Mouse (Mus musculus) hindbrain, embryonic 13.5 days (tissue): ENCODE measurements around the gene Palm2. TPM values are rescaled to one million over a fixed set of nuclear protein-coding genes. Genes with fewer than 3 reads are reported as not detected.

Source experiments
- ATAC-seq: fragments of 200-750 bp; cut with Nextera tagmentation; 2 replicates; pipeline ENCODE4 v1.8.0; 2017; ENCODE audit warnings: moderate TSS enrichment; ENCODE audit not compliant: low FRiP score
- H3K27ac ChIP-seq: fragments of 300-500 bp; sonication (generic); 2 replicates; pipeline ENCODE4 v1.5.1; 2015; ENCODE audit warnings: inconsistent platforms, mild to moderate bottlenecking, moderate library complexity
- H3K27me3 ChIP-seq: fragments of 300-500 bp; sonication (generic); 2 replicates; pipeline ENCODE4 v1.6.1; 2015; ENCODE audit warnings: mild to moderate bottlenecking, inconsistent platforms
- H3K36me3 ChIP-seq: fragments of 300-500 bp; sonication (generic); 2 replicates; pipeline ENCODE4 v1.6.1; 2015; ENCODE audit warnings: mild to moderate bottlenecking, inconsistent platforms
- H3K4me1 ChIP-seq: fragments of 300-500 bp; sonication (generic); replicated peaks from 2 replicates; pipeline ENCODE4 v1.6.1; 2015; ENCODE audit warnings: inconsistent platforms
- H3K4me2 ChIP-seq: fragments of 300-500 bp; sonication (generic); 2 replicates; pipeline ENCODE4 v1.6.1; 2015; ENCODE audit warnings: inconsistent platforms, mild to moderate bottlenecking, moderate library complexity
- H3K4me3 ChIP-seq: fragments of 300-500 bp; sonication (generic); 2 replicates; pipeline ENCODE4 v1.5.1; 2015; ENCODE audit warnings: mild to moderate bottlenecking, inconsistent platforms
- H3K9ac ChIP-seq: fragments of 300-500 bp; sonication (generic); 2 replicates; pipeline ENCODE4 v1.6.1; 2015; ENCODE audit warnings: mild to moderate bottlenecking, inconsistent platforms
- H3K9me3 ChIP-seq: fragments of 300-500 bp; sonication (generic); 2 replicates; pipeline ENCODE4 v1.6.1; 2016; ENCODE audit warnings: inconsistent platforms
- WGBS: fragments of 180-500 bp; shearing (Covaris S2); methylation state at CpG from one replicate; pipeline ENCODE4 v1.1.7; 2015; 5-methylcytosine and 5-hydroxymethylcytosine counted together
- polyA plus RNA-seq: library from polyadenylated mRNA; unstranded; fragments of >200 nt; fragmentation: Nextera tagmentation; extraction: Ambion mirVana; gene quantifications from 2 replicates; pipeline ENCODE4 v1.2.1, GENCODE M21; 2015

Palm2 gene
- polyA plus RNA-seq, 1 experiment from 2014 or later, result 7.7 TPM

DNA sequence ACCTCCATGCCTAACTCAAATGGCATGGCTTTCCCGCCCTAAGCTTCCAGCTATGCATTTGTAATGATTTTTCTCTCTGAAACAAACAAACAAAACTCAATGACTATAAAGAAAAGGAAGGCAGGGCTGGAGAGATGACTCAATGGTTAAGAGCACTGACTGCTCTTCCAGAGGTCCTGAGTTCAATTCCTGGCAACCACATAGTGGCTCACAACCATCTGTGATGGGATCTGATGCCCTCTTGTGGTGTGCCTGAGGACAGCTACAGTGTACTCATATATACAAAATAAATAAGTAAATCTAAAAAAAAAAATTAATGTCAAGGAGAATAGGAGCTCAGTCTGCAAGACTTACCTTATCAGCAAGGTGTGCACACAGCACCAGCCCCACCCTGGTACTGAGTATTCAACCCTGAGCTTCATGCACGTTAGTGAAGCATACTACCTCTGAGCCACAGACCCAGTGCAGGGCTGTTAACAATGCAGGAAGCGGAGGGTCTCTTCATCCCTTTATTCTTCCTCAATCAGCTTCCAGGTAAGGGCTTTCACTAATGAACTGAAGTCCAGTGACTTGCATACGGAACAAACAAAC is 12.9 kb downstream of the Palm2 start:
- Histone ChIP-seq H3K27ac (no peak overlapping the region), H3K9ac (no peak overlapping the region), H3K36me3 (no peaks in the 10 kb centered on the region), H3K27me3 (no peaks in the 10 kb centered on the region), H3K4me3 (no peak overlapping the region), H3K4me2 (no peak overlapping the region), H3K9me3 (no peaks in the 10 kb centered on the region), H3K4me1 (no peaks in the 10 kb centered on the region)
- WGBS, result 77% methylated on average over 4 of the region's 4 CpGs
- no peak for ATAC-seq

GRCm38 (mm10) chr4:57451896-57452295 is 17.8 kb downstream of the Palm2 start:
- Histone ChIP-seq H3K4me2 (no peak overlapping the region), H3K4me1 (no peaks in the 10 kb centered on the region), H3K9me3 (no peaks in the 10 kb centered on the region), H3K27me3 (no peaks in the 10 kb centered on the region), H3K27ac (no peak overlapping the region), H3K9ac (no peak overlapping the region), H3K36me3 (no peaks in the 10 kb centered on the region), H3K4me3 (no peak overlapping the region)
- 43% methylated on average over 3 of the region's 3 CpGs for WGBS
- ATAC-seq, result no peak

DNA sequence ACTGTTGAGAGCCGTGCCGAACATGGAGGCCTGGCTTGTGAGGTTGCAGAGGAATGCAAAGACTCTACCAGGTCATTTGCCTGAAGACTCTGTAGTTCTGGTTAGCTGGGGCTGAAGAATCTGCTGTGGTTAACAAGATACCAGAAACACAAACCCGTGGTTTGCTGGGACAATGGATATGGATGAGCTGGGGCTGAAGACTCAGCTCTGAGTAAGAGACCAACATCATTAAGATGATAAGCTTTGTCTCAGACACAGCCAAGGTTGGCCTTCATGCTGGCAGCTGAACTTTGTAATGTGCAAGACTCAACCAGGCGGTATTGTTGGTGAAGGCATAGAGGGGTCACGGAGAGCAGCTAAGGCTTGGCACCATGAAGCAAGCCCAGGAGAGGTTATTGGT is 18.6 kb downstream of the Palm2 start:
- H3K9ac ChIP-seq, result no peak overlapping the region
- no peak overlapping the region for H3K27ac ChIP-seq
- no peaks in the 10 kb centered on the region for H3K36me3 ChIP-seq
- no peaks in the 10 kb centered on the region for H3K4me1 ChIP-seq
- H3K9me3 ChIP-seq, result no peaks in the 10 kb centered on the region
- no peak overlapping the region for H3K4me3 ChIP-seq
- no peak overlapping the region for H3K4me2 ChIP-seq
- no peak for ATAC-seq
- no peaks in the 10 kb centered on the region for H3K27me3 ChIP-seq
- 93% methylated on average over 5 of the region's 5 CpGs for WGBS

DNA sequence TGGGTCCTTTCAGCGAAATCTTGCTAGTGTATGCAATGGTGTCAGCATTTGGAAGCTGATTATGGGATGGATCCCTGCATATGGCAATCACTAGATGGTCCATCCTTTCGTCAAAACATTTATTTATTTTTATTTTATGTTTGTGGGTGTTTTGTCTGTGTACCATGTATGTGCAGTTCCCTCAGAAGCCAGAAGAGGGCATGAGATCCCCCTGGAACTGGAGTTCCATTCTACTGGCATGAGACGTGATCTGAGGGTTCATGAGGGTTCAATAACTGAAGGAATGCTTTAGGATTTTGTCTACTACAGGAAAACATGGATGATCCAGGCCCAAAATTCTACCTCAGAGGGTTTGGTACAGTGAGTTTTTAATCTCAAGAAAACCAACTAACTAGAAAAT is 28.3 kb downstream of the Palm2 start:
- Histone ChIP-seq H3K27me3 (no peaks in the 10 kb centered on the region), H3K27ac (no peak overlapping the region), H3K4me3 (no peak overlapping the region), H3K4me2 (no peak overlapping the region), H3K4me1 (no peaks in the 10 kb centered on the region), H3K9me3 (no peaks in the 10 kb centered on the region), H3K9ac (no peak overlapping the region), H3K36me3 (no peaks in the 10 kb centered on the region)
- ATAC-seq, result no peak
- WGBS, result 58% methylated on average over 3 of the region's 3 CpGs

DNA sequence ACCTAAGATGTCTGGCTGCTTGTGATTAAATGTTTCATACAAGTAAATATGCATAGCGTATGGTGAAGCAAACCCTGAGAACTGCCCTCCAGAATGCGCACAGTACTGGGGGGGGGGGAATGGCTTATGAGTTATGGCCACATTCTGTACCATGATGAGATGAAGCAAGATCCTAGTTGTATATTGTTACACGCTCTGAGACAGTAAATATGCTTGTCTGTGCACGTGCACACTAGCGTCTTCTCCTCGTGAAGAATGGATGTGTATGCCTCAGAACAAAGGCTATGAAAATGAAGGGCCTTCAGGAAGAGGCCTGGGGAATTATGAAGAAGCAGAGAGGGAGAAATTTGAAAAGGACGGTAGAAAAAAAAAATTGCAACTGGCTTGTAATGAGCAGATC is 48.4 kb downstream of the Palm2 start:
- H3K27me3 ChIP-seq, result no peaks in the 10 kb centered on the region
- no peak overlapping the region for H3K27ac ChIP-seq
- WGBS, result 78% methylated on average over 7 of the region's 7 CpGs
- no peak overlapping the region for H3K4me2 ChIP-seq
- no peaks in the 10 kb centered on the region for H3K9me3 ChIP-seq
- no peak overlapping the region for H3K9ac ChIP-seq
- no peak for ATAC-seq
- no peaks in the 10 kb centered on the region for H3K4me1 ChIP-seq
- H3K36me3 ChIP-seq, result no peaks in the 10 kb centered on the region
- H3K4me3 ChIP-seq, result no peak overlapping the region

DNA sequence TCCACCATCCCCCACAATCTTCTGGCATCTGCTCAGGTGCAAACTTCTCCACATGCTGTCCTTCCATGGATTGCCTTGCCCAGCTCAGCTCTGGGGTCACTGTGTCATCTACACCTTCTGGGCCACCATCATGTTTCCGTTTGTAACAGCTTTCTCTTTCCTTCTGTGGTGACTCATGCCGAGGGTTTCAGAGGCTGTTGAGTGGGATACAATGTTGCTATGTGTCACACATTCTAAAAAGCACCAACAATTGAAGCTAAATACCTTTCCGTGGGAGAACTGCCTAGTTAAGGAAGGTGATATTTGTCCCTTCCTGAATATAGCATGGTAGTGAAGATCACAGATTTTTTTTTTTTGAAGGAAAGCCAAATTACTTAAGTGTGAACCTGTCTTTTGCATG is 52.3 kb downstream of the Palm2 start:
- WGBS, result 92% methylated on average over 3 of the region's 3 CpGs
- no peak overlapping the region for H3K27ac ChIP-seq

DNA sequence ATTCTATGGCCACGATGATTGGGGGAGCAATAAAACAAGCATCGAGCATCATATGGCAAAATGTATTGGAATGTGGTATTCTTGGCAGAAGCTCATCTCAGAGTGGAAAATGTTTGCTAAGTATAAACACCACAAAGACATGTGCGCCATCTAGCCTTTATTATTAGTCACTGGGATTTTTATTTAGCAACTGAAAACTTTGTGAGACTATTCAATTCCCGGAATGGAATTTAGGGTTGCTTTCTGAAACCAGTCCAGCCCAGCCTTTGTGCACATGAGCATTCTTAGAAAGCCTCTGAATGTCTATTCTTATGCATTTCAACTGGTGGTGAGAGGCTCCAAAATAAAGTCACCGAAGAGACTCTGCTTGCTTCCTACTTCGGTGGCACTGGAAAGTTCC is 55.8 kb downstream of the Palm2 start:
- Histone ChIP-seq H3K27ac (no peak overlapping the region), H3K9me3 (no peaks in the 10 kb centered on the region), H3K4me3 (no peak overlapping the region), H3K27me3 (no peaks in the 10 kb centered on the region), H3K9ac (no peak overlapping the region), H3K4me1 (no peaks in the 10 kb centered on the region), H3K4me2 (no peak overlapping the region), H3K36me3 (no peaks in the 10 kb centered on the region)
- ATAC-seq, result no peak
- WGBS, result 87% methylated on average over 6 of the region's 6 CpGs

More for the DNA sequence above, 52.3 kb downstream of the Palm2 start:
- no peak for ATAC-seq
- Histone ChIP-seq H3K9me3 (no peaks in the 10 kb centered on the region), H3K36me3 (no peaks in the 10 kb centered on the region), H3K4me1 (no peaks in the 10 kb centered on the region), H3K9ac (no peak overlapping the region), H3K4me3 (no peak overlapping the region), H3K4me2 (no peak overlapping the region), H3K27me3 (no peaks in the 10 kb centered on the region)

- H3K36me3 ChIP-seq, result no peaks in the 10 kb centered on the region
- no peak overlapping the region for H3K27ac ChIP-seq
- no peak for ATAC-seq
- no peak overlapping the region for H3K4me3 ChIP-seq
- no peaks in the 10 kb centered on the region for H3K4me1 ChIP-seq
- no peak overlapping the region for H3K9ac ChIP-seq
- no peak overlapping the region for H3K4me2 ChIP-seq
- H3K27me3 ChIP-seq, result no peaks in the 10 kb centered on the region
- WGBS, result 95% methylated on average over 6 of the region's 6 CpGs
- H3K9me3 ChIP-seq, result no peaks in the 10 kb centered on the region
Measured at GRCm38 (mm10) chr4:57504792-57505191, 70.7 kb downstream of the Palm2 start.

GRCm38 (mm10) chr4:57510576-57510975 is 76.5 kb downstream of the Palm2 start:
- Histone ChIP-seq H3K27me3 (no peaks in the 10 kb centered on the region), H3K36me3 (no peaks in the 10 kb centered on the region), H3K4me3 (no peak overlapping the region), H3K4me2 (no peak overlapping the region), H3K9me3 (no peaks in the 10 kb centered on the region), H3K4me1 (no peaks in the 10 kb centered on the region), H3K9ac (no peak overlapping the region), H3K27ac (no peak overlapping the region)
- WGBS, result 59% methylated on average over 2 of the region's 3 CpGs
- no peak for ATAC-seq

DNA sequence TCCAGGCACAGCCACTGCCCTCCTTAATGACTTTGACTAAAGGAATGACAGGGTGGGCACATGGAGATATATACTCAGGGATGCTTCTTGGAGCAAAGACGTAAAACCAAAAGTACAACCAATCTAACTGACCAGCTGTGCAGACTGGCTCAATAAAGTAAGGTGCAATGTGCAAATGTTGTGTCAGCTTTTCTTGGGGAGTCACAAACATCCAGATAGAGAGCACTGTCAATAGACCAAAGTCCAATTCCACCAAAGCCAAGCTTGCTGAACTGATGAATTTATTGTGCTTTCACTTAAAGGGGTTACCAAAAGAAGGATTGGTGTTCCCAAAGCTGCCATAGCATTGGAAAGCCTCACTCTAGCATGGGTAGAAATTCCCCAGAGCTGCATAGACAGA is 77.7 kb downstream of the Palm2 start:
- Histone ChIP-seq H3K4me1 (no peaks in the 10 kb centered on the region), H3K36me3 (no peaks in the 10 kb centered on the region), H3K4me3 (no peak overlapping the region), H3K9ac (no peak overlapping the region), H3K4me2 (no peak overlapping the region), H3K9me3 (no peaks in the 10 kb centered on the region), H3K27me3 (no peaks in the 10 kb centered on the region), H3K27ac (no peak overlapping the region)
- ATAC-seq, result no peak
- WGBS, result 100% methylated on average over 1 of the region's 1 CpGs

GRCm38 (mm10) chr4:57513241-57513933 is 79.3 kb downstream of the Palm2 start:
- Histone ChIP-seq H3K27ac (no peak overlapping the region), H3K4me2 (no peak overlapping the region)
- 90% methylated on average over 8 of the region's 8 CpGs for WGBS

GRCm38 (mm10) chr4:57514003-57514937 is 80.2 kb downstream of the Palm2 start:
- no peak for ATAC-seq
- WGBS, result 84% methylated on average over 31 of the region's 31 CpGs
- Histone ChIP-seq H3K4me2 (no peak overlapping the region), H3K36me3 (no peaks in the 10 kb centered on the region), H3K4me1 (no peaks in the 10 kb centered on the region), H3K27me3 (no peaks in the 10 kb centered on the region), H3K9me3 (no peaks in the 10 kb centered on the region), H3K9ac (no peak overlapping the region), H3K27ac (no peak overlapping the region), H3K4me3 (no peak overlapping the region)

More at GRCm38 (mm10) chr4:57513241-57513933, 79.3 kb downstream of the Palm2 start:
- Histone ChIP-seq H3K27me3 (no peaks in the 10 kb centered on the region), H3K36me3 (no peaks in the 10 kb centered on the region), H3K4me1 (no peaks in the 10 kb centered on the region), H3K9me3 (no peaks in the 10 kb centered on the region), H3K9ac (no peak overlapping the region), H3K4me3 (no peak overlapping the region)
- no peak for ATAC-seq
